Mouse (Mus musculus) heart, embryonic 15.5 days (tissue): ENCODE measurements around the gene Syndig1. TPM values are rescaled to one million over a fixed set of nuclear protein-coding genes. Genes with fewer than 3 reads are reported as not detected.

Experiments used
- ATAC-seq: fragments of 200-750 bp; cut with Nextera tagmentation; replicated peaks from 2 replicates; pipeline ENCODE4 v1.8.0; 2017; ENCODE audit warnings: low read depth, moderate TSS enrichment; ENCODE audit not compliant: insufficient number of reproducible peaks, insufficient read depth, low FRiP score
- H3K27ac ChIP-seq: fragments of 300-500 bp; sonication (generic); 2 replicates; pipeline ENCODE4 v1.5.1; 2015; ENCODE audit warnings: mild to moderate bottlenecking, inconsistent platforms
- H3K27me3 ChIP-seq: fragments of 300-500 bp; sonication (generic); 2 replicates; pipeline ENCODE4 v1.6.1; 2015; ENCODE audit warnings: inconsistent platforms
- H3K36me3 ChIP-seq: fragments of 300-500 bp; sonication (generic); 2 replicates; pipeline ENCODE4 v1.6.1; 2015; ENCODE audit warnings: mild to moderate bottlenecking, inconsistent platforms
- H3K4me1 ChIP-seq: fragments of 300-500 bp; sonication (generic); replicated peaks from 2 replicates; pipeline ENCODE4 v1.6.1; 2015; ENCODE audit warnings: inconsistent platforms
- H3K4me2 ChIP-seq: fragments of 300-500 bp; sonication (generic); 2 replicates; pipeline ENCODE4 v1.6.1; 2015; ENCODE audit warnings: inconsistent platforms, mild to moderate bottlenecking, moderate library complexity
- H3K4me3 ChIP-seq: fragments of 300-500 bp; sonication (generic); 2 replicates; pipeline ENCODE4 v1.5.1; 2015; ENCODE audit warnings: mild to moderate bottlenecking, inconsistent platforms
- H3K9ac ChIP-seq: fragments of 300-500 bp; sonication (generic); 2 replicates; pipeline ENCODE4 v1.6.1; 2015; ENCODE audit warnings: mild to moderate bottlenecking, inconsistent platforms
- H3K9me3 ChIP-seq: fragments of 300-500 bp; sonication (generic); replicated peaks from 2 replicates; pipeline ENCODE4 v1.6.1; 2016; ENCODE audit warnings: inconsistent platforms
- WGBS: fragments of 180-500 bp; shearing (Covaris S2); methylation state at CpG from one replicate; pipeline ENCODE4 v1.1.7; 2015; ENCODE audit warnings: mixed read lengths; 5-methylcytosine and 5-hydroxymethylcytosine counted together
- polyA plus RNA-seq: library from polyadenylated mRNA; unstranded; fragments of >200 nt; fragmentation: Nextera tagmentation; extraction: Ambion mirVana; gene quantifications from 2 replicates; pipeline ENCODE4 v1.2.1, GENCODE M21; 2015

Syndig1 gene
- polyA plus RNA-seq, 1 experiment from 2014 or later: 2.7 TPM

DNA sequence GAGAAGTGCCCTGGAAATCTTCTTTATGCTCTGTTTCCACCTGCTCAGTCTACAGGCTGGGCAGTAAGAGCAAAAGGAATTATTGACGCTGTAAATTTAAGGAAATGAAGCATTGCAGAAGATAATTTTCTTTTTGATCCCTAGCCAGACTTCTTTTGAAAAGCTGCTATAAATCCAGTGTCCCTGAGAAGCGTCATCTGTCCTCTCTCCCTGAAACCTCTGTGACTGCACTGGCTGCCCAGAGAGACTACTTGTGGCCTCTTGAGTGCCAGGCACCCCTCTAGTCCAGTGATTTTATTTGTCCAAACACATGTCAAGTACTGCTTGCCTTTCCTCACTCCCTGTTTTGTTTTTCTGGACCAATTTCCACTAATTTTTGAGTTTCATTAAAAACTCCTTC, 191.7 kb downstream of the Syndig1 start:
- Histone ChIP-seq H3K4me2 (no peak overlapping the region), H3K27ac (no peak overlapping the region), H3K4me3 (no peak overlapping the region), H3K9me3 (no peaks in the 10 kb centered on the region), H3K36me3 (no peaks in the 10 kb centered on the region), H3K9ac (no peak overlapping the region), H3K4me1 (no peaks in the 10 kb centered on the region), H3K27me3 (no peaks in the 10 kb centered on the region)
- no peak for ATAC-seq
- WGBS: 41% methylated on average over 2 of the region's 2 CpGs

DNA sequence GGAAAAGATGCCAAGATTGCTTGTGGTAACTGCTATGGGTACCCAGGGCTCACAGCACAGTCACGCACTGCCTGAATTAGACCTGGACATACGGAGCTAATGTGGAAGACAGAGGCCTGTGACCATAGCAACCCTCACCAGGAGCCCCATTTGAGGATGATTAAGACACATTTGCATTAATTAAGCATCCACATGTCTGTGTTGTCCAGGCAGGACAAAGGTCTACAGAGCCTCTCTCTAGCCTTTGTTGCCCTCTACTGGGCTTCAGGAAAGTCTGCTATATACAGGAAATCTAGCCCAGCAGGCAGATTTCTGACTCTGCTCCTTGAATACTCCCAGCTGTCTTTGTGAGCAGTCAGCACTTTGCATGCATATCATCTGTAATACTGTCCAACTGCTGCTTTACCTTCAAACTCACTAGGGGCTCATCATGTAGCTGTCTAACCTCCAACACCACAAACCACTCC, 194.9 kb downstream of the Syndig1 start:
- Histone ChIP-seq H3K4me2 (no peak overlapping the region), H3K27ac (no peak overlapping the region), H3K36me3 (no peaks in the 10 kb centered on the region), H3K27me3 (no peaks in the 10 kb centered on the region), H3K4me1 (no peaks in the 10 kb centered on the region), H3K9ac (no peak overlapping the region), H3K9me3 (no peaks in the 10 kb centered on the region), H3K4me3 (no peak overlapping the region)
- WGBS: 44% methylated on average over 2 of the region's 2 CpGs
- no peak for ATAC-seq

DNA sequence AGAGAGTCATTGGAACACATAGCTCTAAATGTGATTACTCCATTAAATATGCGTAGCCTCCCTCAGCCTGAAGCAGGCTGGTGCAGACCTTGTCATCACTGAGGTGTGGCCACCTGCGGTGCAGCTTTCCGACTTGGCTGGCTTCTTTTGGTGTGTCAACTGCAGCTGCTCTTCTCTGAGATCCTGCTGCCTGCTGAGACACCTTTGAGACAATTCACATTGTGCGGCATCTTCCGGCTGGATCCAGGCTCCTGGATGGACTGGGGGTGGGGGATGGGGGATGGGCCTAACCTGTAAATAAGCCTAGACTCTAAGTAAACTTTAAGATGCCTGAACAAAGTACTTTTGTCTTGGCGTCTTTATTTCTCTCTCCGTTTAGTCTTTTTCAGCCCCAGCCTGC, 214.5 kb downstream of the Syndig1 start:
- Histone ChIP-seq H3K27me3 (no peaks in the 10 kb centered on the region), H3K4me2 (no peak overlapping the region), H3K9me3 (no peaks in the 10 kb centered on the region), H3K27ac (no peak overlapping the region), H3K36me3 (no peaks in the 10 kb centered on the region), H3K9ac (no peak overlapping the region), H3K4me3 (no peak overlapping the region), H3K4me1 (no peaks in the 10 kb centered on the region)
- 87% methylated on average over 7 of the region's 7 CpGs for WGBS
- no peak for ATAC-seq

Other genes with a start within 250 kb of the Syndig1 start
- gene C530025M09Rik, start 2.0 kb downstream of the Syndig1 start, polyA plus RNA-seq: not detected in 2 replicates